Mouse (Mus musculus): ENCODE results near the gene Col27a1. TPM values are rescaled to one million over a fixed set of nuclear protein-coding genes. Genes with fewer than 3 reads are reported as not detected.

Col27a1 gene
- total and polyA plus RNA-seq, 3 experiments, result 0.86 to 3.8 (median 1.8) TPM

- Histone ChIP-seq H3K79me2 (replicated peaks; ENCODE audit: control insufficient read depth, insufficient read depth, low read length) (no peaks in the 10 kb centered on the region), H3K27ac (no peak overlapping the region), H3K36me3 (ENCODE audit: control insufficient read depth, insufficient read depth, low read length) (no peaks in the 10 kb centered on the region), H3K4me3 (no peak overlapping the region), H3K9ac (ENCODE audit: low read depth, low read length) (no peak overlapping the region), H3K4me1 (ENCODE audit: control insufficient read depth, insufficient read depth, low read length) (peaks cover 7% of the 10 kb centered on the region), H3K27me3 (ENCODE audit: control insufficient read depth, insufficient read depth, low read length) (no peaks in the 10 kb centered on the region)
- DNase-seq, result no peak
- intact Hi-C loops (cut with DNase I), result no loop called here
- WGBS, result 60% methylated on average over 2 of the region's 2 CpGs
- TF ChIP-seq CTCF (IDR thresholded peaks at IDR 0.05), result no peak
- TF ChIP-seq POLR2A (IDR thresholded peaks at IDR 0.05; ENCODE audit: insufficient read depth, low read depth, low read length), result no peak
- no peak for TF ChIP-seq EP300 (IDR thresholded peaks at IDR 0.05; ENCODE audit: insufficient read depth, low read depth, low read length)
Observed at GRCm38 (mm10) chr4:63256371-63256770, 42.6 kb downstream of the Col27a1 start.

- TF ChIP-seq EP300 (IDR thresholded peaks at IDR 0.05; ENCODE audit: insufficient read depth, low read depth, low read length) (no peak), CTCF (IDR thresholded peaks at IDR 0.05) (no peak), POLR2A (IDR thresholded peaks at IDR 0.05; ENCODE audit: insufficient read depth, low read depth, low read length) (no peak)
Observed at GRCm38 (mm10) chr4:63257346-63257745, 43.5 kb downstream of the Col27a1 start.

GRCm38 (mm10) chr4:63258096-63258495, 44.3 kb downstream of the Col27a1 start:
- Histone ChIP-seq H3K9ac (ENCODE audit: low read depth, low read length) (no peak overlapping the region), H3K4me3 (no peak overlapping the region), H3K4me1 (ENCODE audit: control insufficient read depth, insufficient read depth, low read length) (peaks cover 7% of the 10 kb centered on the region), H3K79me2 (replicated peaks; ENCODE audit: control insufficient read depth, insufficient read depth, low read length) (no peaks in the 10 kb centered on the region), H3K27me3 (ENCODE audit: control insufficient read depth, insufficient read depth, low read length) (no peaks in the 10 kb centered on the region), H3K36me3 (ENCODE audit: control insufficient read depth, insufficient read depth, low read length) (no peaks in the 10 kb centered on the region), H3K27ac (no peak overlapping the region)
- no peak for TF ChIP-seq POLR2A (IDR thresholded peaks at IDR 0.05; ENCODE audit: insufficient read depth, low read depth, low read length)
- no peak for TF ChIP-seq EP300 (IDR thresholded peaks at IDR 0.05; ENCODE audit: insufficient read depth, low read depth, low read length)
- TF ChIP-seq CTCF (IDR thresholded peaks at IDR 0.05), result no peak
- DNase-seq, result no peak
- 92% methylated on average over 14 of the region's 14 CpGs for WGBS
- intact Hi-C loops (cut with DNase I), result no loop called here

More at GRCm38 (mm10) chr4:63257346-63257745, 43.5 kb downstream of the Col27a1 start:
- no peaks in the 10 kb centered on the region for H3K27me3 ChIP-seq (ENCODE audit: control insufficient read depth, insufficient read depth, low read length)
- 67% methylated on average over 7 of the region's 7 CpGs for WGBS
- peak in 1 of 2 experiments; percentile 50 for DNase-seq
- intact Hi-C loops (cut with DNase I), result no loop called here
- H3K36me3 ChIP-seq (ENCODE audit: control insufficient read depth, insufficient read depth, low read length), result no peaks in the 10 kb centered on the region
- H3K9ac ChIP-seq (ENCODE audit: low read depth, low read length), result no peak overlapping the region
- H3K27ac ChIP-seq, result no peak overlapping the region
- H3K4me1 ChIP-seq (ENCODE audit: control insufficient read depth, insufficient read depth, low read length), result peaks cover 7% of the 10 kb centered on the region
- no peaks in the 10 kb centered on the region for H3K79me2 ChIP-seq (replicated peaks; ENCODE audit: control insufficient read depth, insufficient read depth, low read length)
- no peak overlapping the region for H3K4me3 ChIP-seq

GRCm38 (mm10) chr4:63259066-63259465, 45.3 kb downstream of the Col27a1 start:
- H3K79me2 ChIP-seq (replicated peaks; ENCODE audit: control insufficient read depth, insufficient read depth, low read length), result no peaks in the 10 kb centered on the region
- WGBS, result 80% methylated on average over 6 of the region's 6 CpGs
- H3K27ac ChIP-seq, result no peak overlapping the region
- no peak overlapping the region for H3K9ac ChIP-seq (ENCODE audit: low read depth, low read length)
- H3K4me3 ChIP-seq, result no peak overlapping the region
- peaks cover 3% of the 10 kb centered on the region for H3K4me1 ChIP-seq (ENCODE audit: control insufficient read depth, insufficient read depth, low read length)
- no peaks in the 10 kb centered on the region for H3K27me3 ChIP-seq (ENCODE audit: control insufficient read depth, insufficient read depth, low read length)
- DNase-seq, result no peak
- no peaks in the 10 kb centered on the region for H3K36me3 ChIP-seq (ENCODE audit: control insufficient read depth, insufficient read depth, low read length)
- intact Hi-C loops (cut with DNase I), result no loop called here
- TF ChIP-seq POLR2A (IDR thresholded peaks at IDR 0.05; ENCODE audit: insufficient read depth, low read depth, low read length) (no peak), EP300 (IDR thresholded peaks at IDR 0.05; ENCODE audit: insufficient read depth, low read depth, low read length) (no peak), CTCF (IDR thresholded peaks at IDR 0.05) (no peak)

- no peaks in the 10 kb centered on the region for H3K36me3 ChIP-seq (ENCODE audit: control insufficient read depth, insufficient read depth, low read length)
Observed at GRCm38 (mm10) chr4:63260506-63260905, 46.7 kb downstream of the Col27a1 start.

GRCm38 (mm10) chr4:63262941-63263340, 49.1 kb downstream of the Col27a1 start:
- no peak overlapping the region for H3K4me3 ChIP-seq
- WGBS, result 89% methylated on average over 1 of the region's 1 CpGs
- peaks cover 2% of the 10 kb centered on the region; the same call in 1 of the 2 replicates for H3K4me1 ChIP-seq (ENCODE audit: control insufficient read depth, insufficient read depth, low read length)
- no peak overlapping the region for H3K27ac ChIP-seq
- H3K79me2 ChIP-seq (replicated peaks; ENCODE audit: control insufficient read depth, insufficient read depth, low read length), result no peaks in the 10 kb centered on the region
- no peak for TF ChIP-seq POLR2A (IDR thresholded peaks at IDR 0.05; ENCODE audit: insufficient read depth, low read depth, low read length)
- no peak for TF ChIP-seq CTCF (IDR thresholded peaks at IDR 0.05)
- TF ChIP-seq EP300 (IDR thresholded peaks at IDR 0.05; ENCODE audit: insufficient read depth, low read depth, low read length), result no peak
- intact Hi-C loops (cut with DNase I), result no loop called here
- H3K27me3 ChIP-seq (ENCODE audit: control insufficient read depth, insufficient read depth, low read length), result no peaks in the 10 kb centered on the region
- no peak overlapping the region for H3K9ac ChIP-seq (ENCODE audit: low read depth, low read length)
- no peak for DNase-seq
- no peaks in the 10 kb centered on the region for H3K36me3 ChIP-seq (ENCODE audit: control insufficient read depth, insufficient read depth, low read length)

More at GRCm38 (mm10) chr4:63260506-63260905, 46.7 kb downstream of the Col27a1 start:
- H3K79me2 ChIP-seq (replicated peaks; ENCODE audit: control insufficient read depth, insufficient read depth, low read length), result no peaks in the 10 kb centered on the region
- no peak for DNase-seq
- H3K9ac ChIP-seq (ENCODE audit: low read depth, low read length), result no peak overlapping the region
- TF ChIP-seq CTCF (IDR thresholded peaks at IDR 0.05), result no peak
- TF ChIP-seq POLR2A (IDR thresholded peaks at IDR 0.05; ENCODE audit: insufficient read depth, low read depth, low read length), result no peak
- no peak for TF ChIP-seq EP300 (IDR thresholded peaks at IDR 0.05; ENCODE audit: insufficient read depth, low read depth, low read length)
- H3K27me3 ChIP-seq (ENCODE audit: control insufficient read depth, insufficient read depth, low read length), result no peaks in the 10 kb centered on the region
- peaks cover 2% of the 10 kb centered on the region; the same call in 1 of the 2 replicates for H3K4me1 ChIP-seq (ENCODE audit: control insufficient read depth, insufficient read depth, low read length)
- intact Hi-C loops (cut with DNase I), result no loop called here
- H3K4me3 ChIP-seq, result no peak overlapping the region
- no peak overlapping the region for H3K27ac ChIP-seq
- 47% methylated on average over 10 of the region's 10 CpGs for WGBS
